Mouse (Mus musculus) neural tube, embryonic 15.5 days (tissue): ENCODE results near the gene Cdiptos. TPM values are rescaled to one million over a fixed set of nuclear protein-coding genes. Genes with fewer than 3 reads are reported as not detected.

Experiments used
- ATAC-seq: fragments of 200-750 bp; cut with Nextera tagmentation; 2 replicates; pipeline ENCODE4 v1.8.0; 2017; ENCODE audit warnings: mild to moderate bottlenecking, moderate TSS enrichment, moderate library complexity; ENCODE audit not compliant: low FRiP score
- H3K27ac ChIP-seq: fragments of 300-500 bp; sonication (generic); replicated peaks from 2 replicates; pipeline ENCODE4 v1.5.1; 2015; ENCODE audit warnings: mild to moderate bottlenecking, inconsistent platforms
- H3K27me3 ChIP-seq: fragments of 300-500 bp; sonication (generic); replicated peaks from 2 replicates; pipeline ENCODE4 v1.6.1; 2015; ENCODE audit warnings: inconsistent platforms
- H3K36me3 ChIP-seq: fragments of 300-500 bp; sonication (generic); 2 replicates; pipeline ENCODE4 v1.6.1; 2015; ENCODE audit warnings: inconsistent platforms
- H3K4me1 ChIP-seq: fragments of 300-500 bp; sonication (generic); 2 replicates; pipeline ENCODE4 v1.6.1; 2015; ENCODE audit warnings: inconsistent platforms
- H3K4me2 ChIP-seq: fragments of 300-500 bp; sonication (generic); 2 replicates; pipeline ENCODE4 v1.6.1; 2015; ENCODE audit warnings: inconsistent platforms, mild to moderate bottlenecking, moderate library complexity
- H3K4me3 ChIP-seq: fragments of 300-500 bp; sonication (generic); replicated peaks from 2 replicates; pipeline ENCODE4 v1.5.1; 2015; ENCODE audit warnings: mild to moderate bottlenecking, inconsistent platforms
- H3K9ac ChIP-seq: fragments of 300-500 bp; sonication (generic); replicated peaks from 2 replicates; pipeline ENCODE4 v1.6.1; 2015; ENCODE audit warnings: mild to moderate bottlenecking, inconsistent platforms
- H3K9me3 ChIP-seq: fragments of 300-500 bp; sonication (generic); replicated peaks from 2 replicates; pipeline ENCODE4 v1.6.1; 2016; ENCODE audit warnings: inconsistent platforms
- WGBS: fragments of 180-500 bp; shearing (Covaris S2); methylation state at CpG from one replicate; pipeline ENCODE4 v1.1.7; 2015; ENCODE audit warnings: mixed read lengths; 5-methylcytosine and 5-hydroxymethylcytosine counted together
- polyA plus RNA-seq: library from polyadenylated mRNA; unstranded; fragments of >200 nt; fragmentation: Nextera tagmentation; extraction: Ambion mirVana; gene quantifications from 2 replicates; pipeline ENCODE4 v1.2.1, GENCODE M21; 2015

Gene Cdiptos
- polyA plus RNA-seq, 1 experiment from 2014 or later: 0.82 TPM

DNA sequence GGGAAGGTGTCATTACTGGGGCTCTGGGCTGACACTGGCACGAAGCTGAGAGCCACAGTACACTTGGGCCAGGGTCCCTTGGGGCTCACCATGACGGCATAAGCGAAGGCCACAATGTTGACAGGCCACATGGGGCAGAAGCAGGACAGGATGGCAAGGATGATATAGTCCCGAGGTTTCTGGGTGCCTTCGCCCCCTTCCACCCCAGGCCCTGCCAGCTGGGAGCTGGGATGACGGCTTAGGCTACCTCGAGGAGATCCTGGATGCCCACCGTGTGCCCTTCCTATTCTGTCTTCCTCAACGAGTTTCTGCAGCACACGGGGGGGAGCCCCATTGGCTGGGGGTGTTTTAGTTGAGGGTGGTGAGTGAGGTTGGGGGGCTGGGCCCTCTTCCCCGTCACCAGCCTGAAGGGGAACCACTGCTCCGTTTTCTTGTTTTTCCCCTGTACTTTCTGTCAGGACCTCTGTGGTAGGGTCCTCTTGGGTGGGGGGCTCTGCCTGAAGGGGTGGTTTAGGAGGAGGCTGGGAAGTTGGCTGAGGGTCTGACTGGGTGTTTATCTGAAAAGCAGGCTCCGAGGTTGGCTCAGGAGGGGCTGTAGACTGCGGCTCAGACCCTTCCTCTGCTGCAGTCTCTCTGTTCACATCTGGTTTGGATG lies 43.5 kb upstream of the Cdiptos start:
- no peak for ATAC-seq
- peak overlapping the region; percentile 77 for H3K9ac ChIP-seq
- H3K36me3 ChIP-seq: peaks cover 32% of the 10 kb centered on the region
- peak overlapping the region; percentile 88 for H3K4me2 ChIP-seq
- no peaks in the 10 kb centered on the region for H3K9me3 ChIP-seq
- WGBS: 77% methylated on average over 14 of the region's 14 CpGs
- no peaks in the 10 kb centered on the region for H3K27me3 ChIP-seq
- H3K4me3 ChIP-seq: peak overlapping the region; percentile 59
- H3K27ac ChIP-seq: peak overlapping the region; percentile 98
- peaks cover 90% of the 10 kb centered on the region for H3K4me1 ChIP-seq

GRCm38 (mm10) chr7:127018416-127019305 lies 42.8 kb upstream of the Cdiptos start:
- Histone ChIP-seq H3K27ac (peak overlapping the region; percentile 98), H3K4me1 (peaks cover 90% of the 10 kb centered on the region), H3K9ac (peak overlapping the region; percentile 92), H3K4me2 (peak overlapping the region; percentile 88), H3K27me3 (no peaks in the 10 kb centered on the region), H3K9me3 (no peaks in the 10 kb centered on the region), H3K4me3 (peak overlapping the region; percentile 68; the same call in 1 of the 2 replicates), H3K36me3 (peaks cover 32% of the 10 kb centered on the region)
- WGBS: 88% methylated on average over 15 of the region's 15 CpGs
- ATAC-seq: no peak

DNA sequence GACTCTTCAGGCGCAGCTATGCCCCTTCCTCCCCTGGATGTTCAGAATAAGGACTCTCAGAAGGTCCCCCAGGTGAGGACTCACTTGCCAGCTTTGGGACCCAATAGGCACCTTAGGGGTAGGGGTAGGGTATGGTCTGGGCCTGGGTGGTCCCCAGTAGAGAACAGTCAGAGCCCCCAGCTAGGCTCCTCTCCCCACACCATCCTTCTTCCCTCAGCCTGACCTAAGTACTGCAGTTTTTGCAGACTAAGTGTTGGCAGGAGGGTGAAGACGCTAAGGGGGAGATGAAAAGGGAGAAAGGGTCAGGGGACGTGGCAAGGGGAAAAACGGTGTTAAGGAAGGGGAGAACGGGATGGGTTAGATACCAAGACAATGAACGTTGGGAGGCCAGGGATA lies 42.0 kb upstream of the Cdiptos start:
- Histone ChIP-seq H3K4me1 (peaks cover 88% of the 10 kb centered on the region), H3K4me2 (peak overlapping the region; percentile 88), H3K27ac (peak overlapping the region; percentile 98), H3K4me3 (peak overlapping the region; percentile 68), H3K9ac (peak overlapping the region; percentile 92; the same call in 1 of the 2 replicates), H3K27me3 (no peaks in the 10 kb centered on the region), H3K9me3 (no peaks in the 10 kb centered on the region), H3K36me3 (peaks cover 34% of the 10 kb centered on the region)
- WGBS: 62% methylated on average over 6 of the region's 6 CpGs
- no peak for ATAC-seq

DNA sequence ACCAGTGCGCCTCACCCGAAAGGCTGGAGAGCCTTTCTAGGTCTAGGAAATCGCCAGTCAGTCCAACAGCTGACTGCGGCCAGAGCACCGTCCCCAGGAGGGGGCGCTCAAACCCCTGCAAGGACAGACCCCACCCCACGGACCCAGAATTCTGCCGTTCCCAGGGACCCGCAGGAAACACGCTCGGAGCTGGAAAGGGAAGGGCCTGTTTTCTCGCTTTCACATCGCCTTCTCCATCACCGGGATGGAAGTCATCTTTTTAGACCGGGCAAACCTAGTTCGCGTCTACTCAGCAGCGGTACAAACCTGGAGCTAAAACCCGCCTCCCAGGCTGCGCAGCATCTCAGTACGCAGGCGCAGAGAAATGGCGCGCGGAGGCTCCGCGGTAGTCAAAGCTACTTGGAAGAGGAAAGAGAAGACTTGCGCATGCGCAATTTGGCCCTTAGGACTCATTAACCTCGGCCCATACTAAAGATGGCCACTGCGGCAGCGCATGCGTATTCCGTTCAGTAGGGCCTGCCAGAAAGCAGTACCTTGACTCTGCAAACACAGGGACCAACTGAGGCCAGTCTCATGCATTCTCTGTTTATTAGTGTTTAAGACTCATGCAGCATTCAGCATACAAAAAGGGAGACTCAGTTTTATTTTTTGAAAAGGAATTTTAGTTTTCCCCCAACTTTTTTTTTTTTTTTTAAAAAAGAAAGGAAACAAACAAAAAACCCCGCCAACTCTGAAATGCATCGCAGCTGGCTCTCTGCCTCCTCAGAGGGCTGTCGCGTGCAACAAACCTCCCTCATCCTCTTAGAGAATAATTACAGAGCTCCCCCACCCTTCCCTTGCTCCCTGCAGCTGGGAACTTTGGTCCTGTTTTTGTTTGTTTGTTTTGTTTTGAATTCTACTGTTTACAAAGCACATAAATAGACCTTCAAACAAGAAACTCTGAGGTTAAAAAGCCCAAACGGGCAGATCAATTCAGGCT lies 41.4 kb upstream of the Cdiptos start, which contains the start of gene Pagr1a:
Pagr1a (minus strand) TSS at position 382 of the 979 bp plus-strand sequence.
- ATAC-seq: peak; percentile 86
- Histone ChIP-seq H3K4me1 (peaks cover 81% of the 10 kb centered on the region), H3K9me3 (no peaks in the 10 kb centered on the region), H3K27ac (peak within 1 kb of the TSS; percentile 98), H3K36me3 (peaks cover 29% of the 10 kb centered on the region), H3K27me3 (no peaks in the 10 kb centered on the region), H3K4me3 (peak within 1 kb of the TSS; percentile 68), H3K4me2 (peak within 1 kb of the TSS; percentile 88), H3K9ac (peak within 1 kb of the TSS; percentile 92)
- WGBS: 3% methylated on average over 39 of the region's 39 CpGs

DNA sequence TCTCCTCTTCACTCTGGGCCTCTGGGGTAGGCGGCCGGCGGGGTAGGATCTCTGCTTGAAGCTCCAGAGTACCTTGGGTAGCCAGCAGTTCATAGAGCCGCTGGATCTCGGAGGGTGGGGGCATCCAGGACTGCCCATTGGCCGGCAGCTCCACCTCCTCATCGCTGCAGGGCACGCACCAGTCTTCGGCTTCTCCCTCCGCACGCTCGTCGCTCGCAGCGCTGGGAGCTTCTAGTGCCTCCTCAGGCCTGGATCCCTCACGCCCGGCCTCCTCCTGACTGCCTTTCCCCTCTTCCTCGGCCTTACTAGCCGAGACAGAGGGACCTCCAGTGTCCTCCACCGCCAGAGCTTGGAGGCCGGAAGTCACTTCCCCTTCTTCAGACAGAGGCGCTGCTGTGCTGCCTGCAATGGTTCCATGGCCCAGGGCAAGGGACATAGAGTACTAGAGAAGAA lies 40.6 kb upstream of the Cdiptos start:
- Histone ChIP-seq H3K36me3 (peaks cover 24% of the 10 kb centered on the region), H3K4me3 (peak overlapping the region; percentile 68), H3K27me3 (no peaks in the 10 kb centered on the region), H3K9ac (peak overlapping the region; percentile 92), H3K4me1 (peaks cover 74% of the 10 kb centered on the region), H3K27ac (peak overlapping the region; percentile 98), H3K9me3 (no peaks in the 10 kb centered on the region), H3K4me2 (peak overlapping the region; percentile 88)
- peak; percentile 57 for ATAC-seq
- 0% methylated on average over 22 of the region's 22 CpGs for WGBS

DNA sequence TGATC lies 40.4 kb upstream of the Cdiptos start, which contains the start of gene Pagr1b:
Pagr1b (minus strand) TSS at position 4 of the 5 bp plus-strand sequence.
- H3K27me3 ChIP-seq: no peaks in the 10 kb centered on the region
- H3K4me2 ChIP-seq: peak within 1 kb of the TSS; percentile 88
- H3K4me1 ChIP-seq: peaks cover 72% of the 10 kb centered on the region
- peak within 1 kb of the TSS; percentile 98 for H3K27ac ChIP-seq
- peak within 1 kb of the TSS; percentile 92 for H3K9ac ChIP-seq
- H3K36me3 ChIP-seq: peaks cover 24% of the 10 kb centered on the region
- H3K4me3 ChIP-seq: peak within 1 kb of the TSS; percentile 68
- ATAC-seq: no peak
- H3K9me3 ChIP-seq: no peaks in the 10 kb centered on the region

DNA sequence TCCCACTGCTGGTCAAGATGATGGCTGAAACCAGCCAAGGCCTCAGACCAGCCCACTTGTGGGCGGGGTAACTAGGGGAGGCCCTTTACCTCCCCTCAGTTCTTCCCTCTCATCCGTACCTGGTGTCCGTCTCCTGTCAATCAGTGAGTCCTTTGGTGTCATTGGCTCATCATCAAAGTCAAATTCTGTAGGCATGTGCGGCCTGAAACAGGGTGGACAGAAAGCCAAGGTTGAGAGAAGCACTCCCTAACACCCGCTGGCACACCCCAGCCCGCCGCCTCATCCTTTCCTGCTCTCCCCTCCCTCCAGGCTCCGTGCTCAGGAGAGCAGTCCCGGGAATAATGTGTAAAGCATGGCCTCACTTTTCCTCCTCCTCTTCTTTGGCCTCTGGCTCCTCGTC lies 40.2 kb upstream of the Cdiptos start:
- 0 out of 2 replicates have a peak, but pooled peaks have one; percentile 1 for ATAC-seq
- WGBS: 3% methylated on average over 10 of the region's 10 CpGs
- Histone ChIP-seq H3K36me3 (peaks cover 24% of the 10 kb centered on the region), H3K9ac (peak overlapping the region; percentile 92), H3K4me2 (peak overlapping the region; percentile 88), H3K27ac (peak overlapping the region; percentile 98), H3K27me3 (no peaks in the 10 kb centered on the region), H3K4me3 (peak overlapping the region; percentile 68), H3K9me3 (no peaks in the 10 kb centered on the region), H3K4me1 (peaks cover 70% of the 10 kb centered on the region)

- peaks cover 59% of the 10 kb centered on the region for H3K4me1 ChIP-seq
- H3K4me3 ChIP-seq: 0 out of 2 replicates have a peak overlapping the region, but pooled peaks have one; percentile 68
- H3K4me2 ChIP-seq: peak overlapping the region; percentile 88
- ATAC-seq: no peak
- H3K36me3 ChIP-seq: peaks cover 24% of the 10 kb centered on the region
- no peaks in the 10 kb centered on the region for H3K9me3 ChIP-seq
- H3K9ac ChIP-seq: peak overlapping the region; percentile 92; the same call in 1 of the 2 replicates
- WGBS: 97% methylated on average over 12 of the region's 12 CpGs
- H3K27ac ChIP-seq: no peak overlapping the region
- H3K27me3 ChIP-seq: no peaks in the 10 kb centered on the region
Observed at GRCm38 (mm10) chr7:127014993-127015392, 39.1 kb upstream of the Cdiptos start.

DNA sequence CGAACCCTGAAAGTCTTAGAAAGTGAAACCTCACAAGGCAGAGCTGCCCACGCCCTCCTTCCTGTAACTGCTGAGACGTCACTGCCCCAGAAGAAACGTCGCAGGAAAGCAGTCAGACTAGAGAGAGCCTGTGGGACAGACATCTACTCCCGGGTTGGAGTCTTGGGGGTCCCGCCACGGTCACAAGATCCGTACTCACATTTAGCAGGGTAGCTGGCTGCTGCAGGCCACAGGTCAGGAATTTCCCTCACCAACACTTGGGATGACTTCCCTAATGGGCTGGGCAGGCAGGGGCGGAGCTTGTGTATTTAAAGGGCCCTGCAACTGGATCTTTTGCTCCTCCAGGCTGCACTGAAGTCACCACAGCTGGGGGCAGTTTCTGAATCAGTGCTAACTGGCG lies 38.4 kb upstream of the Cdiptos start, which contains the start of gene Mvp:
Mvp (minus strand) TSS at position 302 of the 400 bp plus-strand sequence.
- Histone ChIP-seq H3K4me1 (peaks cover 53% of the 10 kb centered on the region), H3K27me3 (no peaks in the 10 kb centered on the region), H3K4me3 (peak within 1 kb of the TSS; percentile 68), H3K4me2 (peak within 1 kb of the TSS; percentile 88), H3K36me3 (peaks cover 24% of the 10 kb centered on the region), H3K27ac (no peak within 1 kb of the TSS), H3K9me3 (no peaks in the 10 kb centered on the region), H3K9ac (peak within 1 kb of the TSS; percentile 92; the same call in 1 of the 2 replicates)
- 64% methylated on average over 11 of the region's 11 CpGs for WGBS
- ATAC-seq: no peak

- no peaks in the 10 kb centered on the region for H3K9me3 ChIP-seq
- no peak for ATAC-seq
- no peak overlapping the region for H3K9ac ChIP-seq
- no peak overlapping the region for H3K4me3 ChIP-seq
- peaks cover 24% of the 10 kb centered on the region for H3K36me3 ChIP-seq
- no peak overlapping the region for H3K27ac ChIP-seq
- H3K4me2 ChIP-seq: no peak overlapping the region
- peaks cover 43% of the 10 kb centered on the region for H3K4me1 ChIP-seq
- WGBS: 94% methylated on average over 6 of the region's 6 CpGs
- H3K27me3 ChIP-seq: no peaks in the 10 kb centered on the region
Observed at GRCm38 (mm10) chr7:127013385-127013784, 37.5 kb upstream of the Cdiptos start.

- Histone ChIP-seq H3K36me3 (peaks cover 24% of the 10 kb centered on the region), H3K9ac (no peak overlapping the region), H3K27me3 (no peaks in the 10 kb centered on the region), H3K27ac (no peak overlapping the region), H3K4me2 (no peak overlapping the region), H3K4me1 (peaks cover 38% of the 10 kb centered on the region), H3K4me3 (no peak overlapping the region), H3K9me3 (no peaks in the 10 kb centered on the region)
- no peak for ATAC-seq
- WGBS: 95% methylated on average over 10 of the region's 10 CpGs
Observed at GRCm38 (mm10) chr7:127012845-127013244, 36.9 kb upstream of the Cdiptos start.
